Mouse (Mus musculus) retina, adult 2 months (tissue): ENCODE measurements around the gene Slc9a3r2.
"Not testable (repeated sequence)": the region's sequence is repeated elsewhere in the genome, so short reads cannot be mapped to it uniquely, and the experiment has no call there.

Experiments
- DNase-seq: peaks from one replicate; pipeline ENCODE4 v3.0.0-alpha.2; 2012; ENCODE audit warnings: low read depth, low spot score

Slc9a3r2 gene

DNA sequence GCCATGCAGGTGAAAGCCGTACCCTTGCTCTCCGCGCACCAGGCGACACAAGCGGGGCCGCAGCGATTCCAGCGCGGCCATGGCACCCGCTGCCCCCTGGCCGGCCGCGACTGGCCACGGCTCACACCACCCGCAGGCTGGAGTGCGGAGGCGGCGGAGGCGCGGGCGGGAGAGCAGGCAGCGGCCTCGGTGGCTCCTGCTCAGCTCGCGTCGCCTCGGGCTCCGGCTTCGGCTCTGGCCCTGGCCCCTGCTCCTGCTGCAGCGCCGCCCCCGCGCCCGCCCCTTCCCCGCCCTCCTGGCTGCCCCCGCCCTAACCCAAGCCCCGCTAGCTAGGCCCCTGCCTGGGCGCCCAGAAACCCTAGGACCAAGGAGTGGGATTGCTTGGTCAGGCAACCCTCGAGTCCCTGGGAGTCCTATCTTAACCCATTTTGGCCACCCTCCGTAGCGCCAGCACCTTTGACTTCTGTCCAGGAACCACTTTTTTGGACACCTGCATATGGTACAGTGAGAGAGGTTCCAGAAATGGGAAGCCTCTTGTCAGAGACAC, at the start of gene Slc9a3r2:
TSS of gene Slc9a3r2 (minus strand) at position 258 of the 547 bp plus-strand sequence.
- DNase-seq: no peak

DNA sequence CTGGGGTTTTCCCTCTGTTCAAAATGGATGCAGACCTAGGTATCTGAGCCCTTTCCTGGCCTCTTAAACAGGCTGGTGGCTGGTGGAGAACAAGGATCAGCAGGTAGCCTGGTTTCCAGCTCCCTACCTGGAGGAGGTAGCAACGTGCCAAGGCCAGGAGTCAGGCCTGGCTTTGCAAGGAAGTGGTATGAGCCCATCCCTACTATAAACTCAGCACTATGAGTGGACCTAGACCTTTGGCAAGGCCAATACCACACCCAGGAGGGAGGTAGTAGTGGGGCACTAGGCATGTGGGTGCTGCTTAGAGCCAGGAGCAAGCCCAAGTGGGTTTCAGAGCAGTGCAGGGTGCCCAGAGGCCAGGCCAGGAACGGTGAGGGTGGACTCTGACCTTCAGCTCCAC, 49.3 kb upstream of the Slc9a3r2 start:
- DNase-seq: no peak

DNA sequence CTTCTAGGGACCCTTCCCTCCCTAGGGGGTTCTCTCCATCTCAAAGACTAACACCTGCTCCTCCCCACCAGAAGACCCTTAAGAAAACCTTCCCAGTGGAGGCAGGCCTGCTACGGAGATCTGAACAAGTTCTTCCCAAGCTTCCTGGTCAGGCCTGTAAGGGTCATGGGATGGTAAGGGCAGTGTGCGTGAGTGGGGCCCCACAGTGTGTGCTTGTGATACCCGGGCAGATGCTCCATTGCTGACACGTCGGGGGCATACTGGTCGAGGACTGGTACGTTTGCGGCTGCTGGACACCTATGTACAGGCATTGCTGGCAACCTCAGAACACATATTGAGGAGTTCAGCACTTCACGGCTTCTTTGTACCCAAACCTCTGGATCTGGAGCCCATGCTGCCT, 48.6 kb upstream of the Slc9a3r2 start:
- no peak for DNase-seq

DNA sequence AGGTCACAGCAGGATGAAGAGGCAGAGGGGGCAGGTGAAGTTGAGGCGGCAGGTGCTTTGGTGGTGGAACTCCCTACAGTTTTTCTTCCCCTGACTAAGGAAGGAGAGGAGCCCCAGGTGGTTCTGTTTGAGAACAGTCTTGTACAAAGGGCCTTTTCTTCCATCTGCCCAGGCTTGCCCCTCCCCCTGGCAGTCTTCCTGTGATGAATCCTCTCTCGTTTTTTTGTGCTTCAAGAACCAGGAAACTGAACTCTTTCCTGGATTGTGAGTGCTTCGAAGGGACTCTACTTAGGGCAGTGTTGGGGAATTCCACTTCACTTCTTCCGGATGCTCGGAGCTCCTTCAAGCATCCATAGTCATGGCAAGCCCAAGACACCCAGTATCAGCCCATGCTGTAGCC, 47.9 kb upstream of the Slc9a3r2 start:
- DNase-seq: no peak

DNA sequence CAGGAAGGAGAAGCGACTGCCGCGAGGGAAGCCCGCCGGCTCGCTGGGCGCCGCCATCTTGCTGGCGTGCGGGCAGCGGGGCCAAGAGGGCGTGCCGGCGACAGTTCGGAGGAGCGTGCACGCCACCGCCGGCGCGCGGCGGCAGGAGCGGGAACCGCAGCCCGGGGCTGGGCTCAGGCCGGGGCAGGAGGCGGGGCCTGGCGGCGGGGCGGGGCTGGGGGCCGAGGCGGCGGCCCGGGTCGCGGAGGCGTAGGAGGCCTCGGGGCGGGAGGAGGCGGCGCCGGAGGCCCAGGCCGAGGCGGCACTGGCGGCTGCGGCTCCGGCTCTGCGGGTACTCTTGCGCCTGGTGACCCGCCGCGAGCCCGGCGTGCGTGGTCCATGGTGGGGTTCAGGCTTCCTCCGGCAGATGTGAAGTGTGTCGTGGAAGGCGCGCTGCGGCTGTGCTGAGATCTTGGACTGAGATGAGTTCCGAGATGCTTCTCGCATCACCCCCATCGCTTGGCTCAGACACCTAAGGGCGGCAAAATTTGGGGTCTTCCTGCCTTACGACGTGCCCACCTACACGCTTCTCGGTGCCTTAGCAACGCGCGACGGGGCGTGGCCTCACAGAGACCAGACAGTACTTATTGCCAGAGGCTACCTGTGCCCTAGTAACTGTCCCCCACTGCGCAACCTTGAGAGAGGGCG, 46.0 kb upstream of the Slc9a3r2 start, which contains the start of the genes Gfer and Noxo1:
TSS of gene Gfer (minus strand) at position 146 of the 687 bp plus-strand sequence.
TSS of gene Noxo1 (plus strand) at position 224 of the 687 bp plus-strand sequence.
- DNase-seq: peak; percentile 65

DNA sequence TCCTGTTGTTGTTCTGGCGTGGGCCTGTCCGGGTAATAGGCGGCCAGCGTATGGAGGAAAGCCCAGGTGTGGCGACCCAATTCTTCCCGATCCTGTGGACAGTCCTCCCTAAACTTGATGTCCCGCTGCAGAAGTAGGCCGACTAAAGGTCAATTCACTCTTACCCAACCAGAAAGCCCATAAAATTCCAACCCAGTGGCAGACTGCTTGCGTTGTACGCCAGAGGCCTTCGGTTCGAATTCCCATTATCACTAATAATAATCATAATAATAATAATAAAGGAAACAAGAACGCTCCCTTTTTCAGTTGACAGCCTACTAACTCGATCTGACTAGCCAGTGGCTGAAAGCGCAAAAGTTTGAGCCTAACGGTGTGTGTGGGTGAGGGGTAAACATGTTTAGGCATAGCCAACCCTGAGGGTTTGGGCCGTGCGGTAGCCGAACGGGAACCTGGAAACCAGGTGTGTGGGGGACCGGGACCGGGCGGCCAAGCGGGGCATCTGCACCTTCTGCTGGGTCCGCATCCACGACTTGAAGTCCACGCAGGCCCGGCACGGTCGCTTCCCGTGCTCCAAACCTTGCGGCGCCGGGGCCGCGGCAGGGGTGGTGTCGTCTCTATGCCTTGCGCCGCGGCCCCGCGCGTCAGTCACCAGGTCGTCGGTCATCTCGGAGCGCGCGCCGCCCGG, 45.3 kb upstream of the Slc9a3r2 start:
- no peak for DNase-seq

DNA sequence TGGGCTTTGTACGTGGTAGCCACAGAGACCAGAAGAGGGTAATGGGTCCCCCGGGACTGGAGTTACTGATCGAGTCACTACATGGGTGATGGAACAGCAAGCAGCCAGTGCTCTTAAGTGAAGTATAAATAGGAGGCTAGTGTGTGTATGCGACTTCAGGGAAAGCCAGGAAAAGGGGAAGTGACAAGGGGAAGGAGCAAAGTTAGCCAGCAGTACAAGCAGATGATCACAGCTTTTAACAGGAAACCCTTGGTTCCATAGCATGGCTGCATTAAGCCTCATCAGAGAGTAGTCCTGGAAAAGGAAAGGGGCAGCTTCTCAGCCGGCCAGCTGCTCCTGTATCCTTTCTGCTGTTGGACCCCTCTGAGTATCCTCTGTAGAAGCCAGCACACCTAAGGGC, 42.3 kb upstream of the Slc9a3r2 start:
- DNase-seq: no peak

DNA sequence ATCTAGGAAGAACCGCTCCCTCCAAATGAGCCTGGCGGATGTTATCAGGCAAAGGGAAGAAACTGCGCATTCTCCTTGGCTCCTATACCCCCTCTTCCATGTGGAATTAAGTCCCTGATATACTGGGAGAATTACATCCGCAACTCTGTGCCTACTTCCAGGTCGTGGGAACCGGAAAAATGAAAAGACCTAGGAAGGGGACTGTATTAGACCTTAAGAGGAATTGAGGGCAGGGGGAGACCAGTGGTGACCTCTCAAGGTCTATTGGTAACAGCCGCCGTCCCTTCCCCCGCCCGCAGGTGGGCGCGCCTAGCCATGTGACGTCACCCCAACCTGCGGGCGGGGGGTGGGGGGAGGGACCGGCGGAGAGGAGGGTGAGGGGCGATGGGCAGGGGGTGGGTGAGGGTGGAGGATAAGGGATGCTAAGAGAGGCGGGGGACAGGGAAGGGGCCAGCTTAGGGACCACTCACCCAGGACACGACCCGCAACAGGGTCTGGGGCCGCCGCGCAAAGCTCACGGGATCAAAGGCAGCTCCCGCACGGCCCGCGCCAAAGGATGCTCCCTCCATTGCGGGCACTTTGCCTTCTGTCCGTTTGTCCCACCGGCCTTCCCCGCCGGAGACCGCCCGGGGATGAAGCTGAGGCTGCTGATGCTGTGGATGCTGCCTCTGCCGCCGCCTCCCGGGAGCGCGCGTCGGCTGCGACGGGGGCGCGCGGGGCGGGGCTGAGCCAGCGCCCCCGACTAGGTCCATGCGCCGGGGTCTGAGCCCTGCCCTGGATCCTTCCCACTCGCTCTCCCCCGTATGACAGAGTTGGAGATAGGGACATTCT, 39.3 kb upstream of the Slc9a3r2 start, which contains the start of gene Syngr3:
TSS of gene Syngr3 (minus strand) at position 705 of the 831 bp plus-strand sequence.
- DNase-seq: no peak

DNA sequence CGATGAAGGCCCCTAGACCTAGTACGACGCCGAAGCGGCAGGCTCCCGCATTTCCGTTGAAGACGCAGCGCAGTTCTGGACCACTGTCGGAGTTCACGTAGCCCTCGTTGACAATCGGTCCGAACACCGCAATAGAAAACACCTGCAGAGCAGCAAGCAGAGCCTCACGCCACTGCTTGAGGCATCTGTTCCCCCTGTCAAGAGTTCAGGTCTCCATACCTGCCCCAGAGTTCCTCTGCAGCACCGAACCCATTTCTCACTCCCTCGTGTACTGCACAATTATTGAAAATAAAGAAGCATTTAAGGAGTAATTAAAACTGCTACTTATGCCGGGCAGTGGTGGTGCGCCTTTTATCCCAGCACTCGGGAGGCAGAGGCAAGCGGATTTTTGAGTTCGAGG, 37.5 kb upstream of the Slc9a3r2 start:
- no peak for DNase-seq

DNA sequence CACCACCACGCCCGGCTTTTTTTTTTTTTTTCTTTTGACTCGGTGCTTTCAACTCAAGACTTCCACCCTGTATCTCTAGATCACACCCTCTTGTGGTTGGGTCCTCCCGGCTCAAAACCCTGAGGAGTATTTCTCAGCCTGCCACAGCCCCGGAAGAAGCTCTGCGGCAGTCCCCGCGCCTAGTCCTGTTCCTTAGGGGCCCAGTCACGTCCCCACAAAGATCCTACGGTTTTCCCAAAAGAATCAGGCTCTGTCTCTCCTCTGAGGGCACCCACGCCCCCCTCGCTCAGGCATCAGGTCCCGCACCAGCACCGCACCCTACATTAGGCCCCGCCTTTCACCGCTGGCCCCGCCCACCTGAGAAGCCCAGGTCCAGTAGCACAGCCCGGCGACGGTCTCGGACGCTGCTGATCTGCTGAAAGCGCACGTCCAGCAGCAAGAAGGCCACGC, 37.0 kb upstream of the Slc9a3r2 start:
- DNase-seq: no peak

DNA sequence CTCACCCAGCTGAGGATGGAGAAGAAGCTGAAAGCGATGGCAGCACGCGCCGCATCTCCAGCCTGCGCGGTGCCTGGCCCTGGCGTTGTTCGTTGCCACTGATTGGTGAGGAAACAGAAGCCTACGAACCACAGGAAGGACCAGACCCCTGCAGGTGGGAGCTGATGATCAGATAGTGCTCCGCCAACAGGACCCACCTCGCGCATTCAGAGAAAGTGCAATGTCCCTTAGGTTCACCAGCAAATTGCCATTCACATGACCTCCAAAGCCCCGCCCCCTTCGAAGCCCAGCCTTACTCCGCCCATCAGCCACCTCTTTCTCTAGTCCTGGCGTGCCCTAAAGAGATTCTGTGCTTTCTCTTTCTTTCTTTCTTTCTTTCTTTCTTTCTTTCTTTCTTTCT, 36.4 kb upstream of the Slc9a3r2 start:
- DNase-seq: no peak

DNA sequence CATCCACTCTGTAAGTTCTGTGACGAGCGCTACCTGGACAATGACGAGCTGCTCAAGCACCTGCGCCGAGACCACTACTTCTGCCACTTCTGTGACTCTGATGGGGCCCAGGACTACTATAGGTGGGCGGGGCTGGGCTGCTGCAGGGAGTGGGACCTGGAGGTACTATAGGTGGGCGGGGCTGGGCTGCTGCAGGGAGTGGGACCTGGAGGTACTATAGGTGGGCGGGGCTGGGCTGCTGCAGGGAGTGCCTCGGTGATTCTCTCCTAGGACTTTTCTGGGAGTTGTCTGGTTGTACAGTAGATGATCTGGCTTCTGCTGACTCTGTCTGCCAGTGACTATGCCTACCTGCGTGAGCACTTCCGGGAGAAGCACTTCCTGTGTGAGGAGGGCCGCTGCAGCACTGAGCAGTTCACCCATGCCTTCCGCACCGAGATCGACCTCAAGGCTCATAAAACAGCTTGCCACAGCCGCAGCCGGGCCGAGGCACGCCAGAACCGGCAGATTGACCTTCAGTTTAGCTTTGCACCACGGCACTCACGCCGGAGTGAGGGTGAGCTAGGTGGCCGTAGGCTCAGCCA, 27.5 kb upstream of the Slc9a3r2 start:
- DNase-seq: no peak

DNA sequence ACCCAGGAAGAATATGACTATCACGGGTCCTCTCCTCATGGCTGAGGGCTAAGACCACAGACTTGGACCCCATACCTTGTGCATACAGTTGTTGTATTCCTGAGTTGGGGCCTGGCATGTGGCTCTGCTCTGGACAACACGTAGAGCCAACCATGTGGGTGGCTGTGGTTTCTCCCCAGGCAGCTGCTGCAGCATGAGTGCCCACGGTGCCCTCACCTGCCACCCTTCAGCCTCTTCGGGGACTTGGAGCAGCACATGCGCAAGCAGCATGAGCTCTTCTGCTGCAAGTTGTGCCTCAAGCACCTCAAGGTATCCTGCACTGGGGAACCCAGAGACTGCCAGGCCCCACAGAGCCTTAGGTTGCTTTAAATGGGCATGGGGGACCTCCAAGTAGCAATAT, 26.8 kb upstream of the Slc9a3r2 start:
- no peak for DNase-seq

DNA sequence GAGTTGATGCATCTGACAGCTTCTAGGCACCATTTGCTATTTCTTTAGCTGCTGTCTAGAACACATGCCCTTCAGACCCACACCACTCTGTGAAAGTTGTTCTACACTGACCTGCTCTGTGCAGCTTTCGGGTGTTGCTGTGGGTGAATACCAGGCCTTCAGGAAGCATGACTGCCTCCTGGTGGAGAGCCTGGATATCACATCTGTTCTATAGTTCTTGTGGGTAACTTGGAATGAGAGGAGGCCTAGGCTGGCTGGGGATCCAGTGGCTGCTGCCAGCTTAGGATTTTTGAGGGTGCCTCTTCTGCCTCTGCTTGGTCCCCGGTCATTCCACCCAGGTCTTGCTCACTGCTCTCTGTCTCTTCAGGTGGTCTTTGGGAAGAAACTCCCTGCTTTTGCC, 26.1 kb upstream of the Slc9a3r2 start:
- DNase-seq: no peak

DNA sequence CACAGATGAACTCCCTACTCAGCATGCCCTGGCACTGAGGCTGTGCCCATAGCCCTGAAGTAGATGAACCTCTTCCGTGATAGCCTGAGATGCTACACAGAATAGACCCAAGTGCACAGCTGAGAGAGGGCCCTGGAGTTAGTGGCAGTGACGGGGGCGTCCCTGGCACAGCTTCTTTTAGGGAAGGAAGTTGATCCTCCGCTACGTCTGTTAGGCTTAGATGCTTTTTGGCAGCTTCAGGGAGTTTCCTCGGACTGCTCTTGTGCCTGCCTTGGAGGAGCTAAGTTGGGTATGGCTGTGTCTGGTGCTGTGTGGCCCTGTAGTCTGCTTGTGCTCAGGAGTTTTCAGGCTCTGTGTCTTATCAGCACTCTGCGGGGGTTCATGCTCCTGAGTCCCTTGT, 24.1 kb upstream of the Slc9a3r2 start:
- no peak for DNase-seq

DNA sequence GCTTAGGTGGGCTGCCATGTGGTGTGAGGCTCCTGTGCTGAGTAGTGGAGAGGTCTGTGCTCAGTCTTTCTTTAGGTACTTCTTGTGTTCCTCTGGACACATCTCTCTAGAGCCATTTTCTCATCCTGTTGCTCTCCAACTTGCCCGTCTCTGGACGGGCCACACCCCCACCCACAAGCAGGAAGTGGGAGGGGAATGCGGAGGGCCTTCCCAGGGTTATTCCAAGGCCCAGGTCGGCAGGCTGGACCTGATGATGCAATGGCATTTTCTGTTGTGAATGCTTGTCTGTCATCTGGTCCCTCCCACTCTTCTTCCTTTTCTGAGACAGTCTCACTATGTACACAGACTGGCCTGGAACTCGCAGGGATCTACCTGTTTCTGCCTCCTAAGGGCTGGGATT, 22.0 kb upstream of the Slc9a3r2 start:
- no peak for DNase-seq

DNA sequence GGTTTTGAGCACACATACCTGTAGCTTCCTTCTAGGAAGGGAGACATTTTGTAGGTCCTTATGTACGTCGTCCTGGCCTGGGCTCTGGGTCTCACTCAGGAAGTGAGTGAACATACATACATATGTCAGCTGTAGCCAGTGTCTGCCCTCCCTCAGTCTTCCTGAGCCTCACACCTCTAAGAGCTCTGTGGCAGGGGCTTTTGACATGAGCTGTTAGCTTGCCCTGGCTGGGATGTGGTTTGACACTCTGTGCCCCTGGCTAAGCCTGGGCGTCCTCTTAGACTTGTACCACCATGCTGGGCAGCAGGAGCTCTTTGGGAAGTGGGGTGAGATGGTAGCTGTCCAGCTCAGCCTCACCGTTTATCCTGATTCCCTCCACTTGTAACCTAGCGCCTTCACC, 21.2 kb upstream of the Slc9a3r2 start:
- no peak for DNase-seq

DNA sequence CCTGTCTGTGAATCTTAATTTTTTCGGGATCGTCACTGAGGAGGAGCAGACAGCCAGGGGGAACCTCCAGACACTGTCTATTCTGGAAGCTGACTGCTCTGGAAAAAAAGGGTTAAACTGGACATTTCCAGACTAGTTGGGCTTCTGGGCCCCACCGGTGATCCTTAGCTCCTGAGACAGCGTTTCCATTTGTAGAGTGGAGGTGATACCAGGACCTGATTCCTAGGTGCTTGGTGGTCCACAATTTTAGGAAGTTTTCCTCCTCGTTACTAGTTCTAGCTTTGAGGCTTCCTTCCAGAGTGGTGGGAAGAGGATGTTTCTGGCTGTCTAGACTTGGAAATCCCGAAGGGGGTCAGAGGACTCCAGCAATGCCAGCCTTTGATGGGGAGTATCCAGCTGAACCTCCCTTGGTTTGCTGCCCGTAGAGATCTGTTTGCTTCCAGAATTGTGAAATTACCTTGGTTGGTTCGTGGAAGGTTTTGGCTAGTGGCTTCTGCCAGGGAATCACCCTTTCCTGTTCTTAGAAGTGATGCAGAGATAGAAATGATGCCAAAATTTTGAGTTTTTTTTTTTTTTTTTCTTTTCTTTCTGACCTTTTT, 20.2 kb upstream of the Slc9a3r2 start:
- DNase-seq: no peak

DNA sequence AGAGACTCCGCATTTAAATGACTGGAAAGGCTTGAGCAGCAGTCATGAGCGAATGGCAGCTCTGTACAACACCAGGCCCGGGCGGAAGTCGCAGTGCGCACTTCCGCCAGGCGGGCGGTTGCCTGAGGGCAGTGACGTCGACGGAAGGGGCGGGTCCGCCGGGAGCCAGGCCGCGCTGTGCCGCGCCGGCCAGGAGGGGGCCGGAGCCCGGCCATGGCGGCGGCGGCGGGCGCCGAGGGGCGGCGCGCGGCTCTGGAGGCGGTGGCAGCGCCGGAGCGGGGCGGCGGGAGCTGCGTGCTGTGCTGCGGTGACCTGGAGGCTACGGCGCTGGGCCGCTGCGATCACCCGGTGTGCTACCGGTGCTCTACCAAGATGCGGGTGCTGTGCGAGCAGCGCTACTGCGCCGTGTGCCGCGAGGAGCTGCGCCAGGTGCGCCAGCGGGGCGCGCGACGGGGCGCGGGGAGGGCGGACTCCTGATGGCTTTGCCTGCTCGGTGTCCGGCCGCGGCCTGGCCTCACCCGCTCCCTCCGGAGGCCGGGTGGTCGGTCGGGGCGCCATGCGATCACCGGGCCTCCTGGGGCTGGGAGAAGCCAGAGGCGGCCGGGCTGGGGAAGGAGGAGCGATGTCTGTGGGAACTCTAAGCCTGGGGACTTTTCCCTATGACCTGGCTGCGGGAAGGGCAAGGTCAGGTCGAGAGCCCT, 19.6 kb upstream of the Slc9a3r2 start, which contains the start of gene Zfp598:
TSS of gene Zfp598 (plus strand) at position 143 of the 701 bp plus-strand sequence.
- peak; percentile 86 for DNase-seq

DNA sequence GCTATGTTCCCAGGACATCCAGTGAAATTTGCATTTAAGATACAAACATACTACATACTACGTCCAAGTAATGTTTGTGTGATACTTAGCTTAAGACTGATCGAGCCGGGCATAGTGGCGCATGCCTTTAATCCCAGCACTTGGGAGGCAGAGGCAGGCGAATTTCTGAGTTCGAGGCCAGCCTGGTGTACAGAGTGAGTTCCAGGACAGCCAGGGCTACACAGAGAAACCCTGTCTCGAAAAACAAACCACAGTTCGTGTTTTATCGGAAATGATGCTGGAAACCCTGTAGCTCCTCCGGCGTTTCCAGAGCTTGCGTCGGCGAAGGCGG, 19.1 kb upstream of the Slc9a3r2 start:
- not testable (repeated sequence) for DNase-seq

DNA sequence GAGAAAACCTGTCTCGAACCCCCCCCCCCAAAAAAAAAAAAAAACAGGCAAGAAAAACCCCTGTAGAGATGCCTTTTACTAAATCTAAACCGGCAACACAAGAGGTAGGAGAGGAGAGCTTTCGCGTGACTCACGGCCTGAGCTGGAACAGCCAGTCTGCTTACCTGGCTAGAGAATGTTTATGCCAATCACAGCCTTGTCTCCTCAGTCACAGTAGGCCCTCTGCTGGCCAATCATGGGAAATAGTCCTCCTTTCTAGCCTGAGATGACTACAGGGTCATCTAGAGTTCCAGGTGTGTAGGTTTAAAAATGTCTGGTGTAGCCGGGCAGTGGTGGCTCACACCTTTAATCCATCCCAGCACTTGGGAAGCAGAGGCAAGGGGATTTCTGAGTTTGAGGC, 17.3 kb upstream of the Slc9a3r2 start:
- peak; percentile 54 for DNase-seq
